Mouse (Mus musculus): ENCODE measurements at regions not wholly inside any gene's neighbourhood (a gene's known extent, or its start where the extent isn't known, plus 50 kb on each side); places are given as distances from the start of the nearest gene placed in this dataset.

GRCm38 (mm10) chrX:11082845-11083244, 216.2 kb upstream of the H2al1a start:
- Histone ChIP-seq H3K9me3 (ENCODE audit: control insufficient read depth, low read length) (no peaks in the 10 kb centered on the region), H3K27ac (ENCODE audit: low read length) (no peak overlapping the region), H3K27me3 (ENCODE audit: control insufficient read depth, insufficient read depth, low read depth, low read length) (no peaks in the 10 kb centered on the region), H3K4me2 (ENCODE audit: low read depth, low read length) (no peak overlapping the region), H3K36me3 (ENCODE audit: control insufficient read depth, insufficient read depth, low read length) (no peaks in the 10 kb centered on the region), H3K4me1 (replicated peaks; ENCODE audit: control insufficient read depth, insufficient read depth, low read length) (no peaks in the 10 kb centered on the region), H3K4me3 (ENCODE audit: low read length) (no peak overlapping the region), H3K9ac (ENCODE audit: low read length) (no peak overlapping the region)
- ATAC-seq (ENCODE audit: low read depth): no peak
- WGBS: 67% methylated on average over 3 of the region's 3 CpGs

GRCm38 (mm10) chrX:11086257-11087072, 212.6 kb upstream of the H2al1a start:
- no peak overlapping the region for H3K9ac ChIP-seq (ENCODE audit: low read length)
- peak; percentile 59 for ATAC-seq (ENCODE audit: low read depth)
- no peak overlapping the region for H3K4me2 ChIP-seq (ENCODE audit: low read depth, low read length)
- WGBS: 57% methylated on average over 7 of the region's 7 CpGs
- no peaks in the 10 kb centered on the region for H3K9me3 ChIP-seq (ENCODE audit: control insufficient read depth, low read length)
- no peak overlapping the region for H3K4me3 ChIP-seq (ENCODE audit: low read length)
- no peaks in the 10 kb centered on the region for H3K27me3 ChIP-seq (ENCODE audit: control insufficient read depth, insufficient read depth, low read depth, low read length)
- peak overlapping the region; percentile 56 for H3K27ac ChIP-seq (ENCODE audit: low read length)
- no peaks in the 10 kb centered on the region for H3K36me3 ChIP-seq (ENCODE audit: control insufficient read depth, insufficient read depth, low read length)
- H3K4me1 ChIP-seq (replicated peaks; ENCODE audit: control insufficient read depth, insufficient read depth, low read length): no peaks in the 10 kb centered on the region

GRCm38 (mm10) chrX:11087913-11088312, 211.1 kb upstream of the H2al1a start:
- ATAC-seq (ENCODE audit: low read depth): peak; percentile 34; the same call in 1 of the 2 replicates
- Histone ChIP-seq H3K4me1 (replicated peaks; ENCODE audit: control insufficient read depth, insufficient read depth, low read length) (no peaks in the 10 kb centered on the region), H3K4me2 (ENCODE audit: low read depth, low read length) (peak overlapping the region; percentile 40), H3K36me3 (ENCODE audit: control insufficient read depth, insufficient read depth, low read length) (no peaks in the 10 kb centered on the region), H3K4me3 (ENCODE audit: low read length) (peak overlapping the region; percentile 8; the same call in 1 of the 2 replicates), H3K27me3 (ENCODE audit: control insufficient read depth, insufficient read depth, low read depth, low read length) (no peaks in the 10 kb centered on the region), H3K27ac (ENCODE audit: low read length) (no peak overlapping the region), H3K9me3 (ENCODE audit: control insufficient read depth, low read length) (no peaks in the 10 kb centered on the region), H3K9ac (ENCODE audit: low read length) (no peak overlapping the region)
- 27% methylated on average over 13 of the region's 14 CpGs for WGBS

GRCm38 (mm10) chrX:11088506-11088905, 210.6 kb upstream of the H2al1a start:
- Histone ChIP-seq H3K4me2 (ENCODE audit: low read depth, low read length) (peak overlapping the region; percentile 40; the same call in 1 of the 2 replicates), H3K27me3 (ENCODE audit: control insufficient read depth, insufficient read depth, low read depth, low read length) (no peaks in the 10 kb centered on the region), H3K4me3 (ENCODE audit: low read length) (no peak overlapping the region), H3K4me1 (replicated peaks; ENCODE audit: control insufficient read depth, insufficient read depth, low read length) (no peaks in the 10 kb centered on the region), H3K36me3 (ENCODE audit: control insufficient read depth, insufficient read depth, low read length) (no peaks in the 10 kb centered on the region), H3K9me3 (ENCODE audit: control insufficient read depth, low read length) (no peaks in the 10 kb centered on the region), H3K27ac (ENCODE audit: low read length) (no peak overlapping the region), H3K9ac (ENCODE audit: low read length) (no peak overlapping the region)
- no peak for ATAC-seq (ENCODE audit: low read depth)
- 40% methylated on average over 10 of the region's 10 CpGs for WGBS

- no peaks in the 10 kb centered on the region for H3K27me3 ChIP-seq (ENCODE audit: control insufficient read depth, insufficient read depth, low read depth, low read length)
- no peaks in the 10 kb centered on the region for H3K9me3 ChIP-seq (ENCODE audit: control insufficient read depth, low read length)
- H3K36me3 ChIP-seq (ENCODE audit: control insufficient read depth, insufficient read depth, low read length): no peaks in the 10 kb centered on the region
- H3K4me2 ChIP-seq (ENCODE audit: low read depth, low read length): no peak overlapping the region
- peak; percentile 61; the same call in 1 of the 2 replicates for ATAC-seq (ENCODE audit: low read depth)
- H3K27ac ChIP-seq (ENCODE audit: low read length): no peak overlapping the region
- H3K9ac ChIP-seq (ENCODE audit: low read length): no peak overlapping the region
- H3K4me1 ChIP-seq (replicated peaks; ENCODE audit: control insufficient read depth, insufficient read depth, low read length): no peaks in the 10 kb centered on the region
- 35% methylated on average over 7 of the region's 7 CpGs for WGBS
- no peak overlapping the region for H3K4me3 ChIP-seq (ENCODE audit: low read length)
Observed at GRCm38 (mm10) chrX:11090432-11090831, 208.6 kb upstream of the H2al1a start.

GRCm38 (mm10) chrX:11097581-11098254, 201.3 kb upstream of the H2al1a start:
- no peaks in the 10 kb centered on the region for H3K36me3 ChIP-seq (ENCODE audit: control insufficient read depth, insufficient read depth, low read length)
- no peak overlapping the region for H3K4me3 ChIP-seq (ENCODE audit: low read length)
- no peaks in the 10 kb centered on the region for H3K4me1 ChIP-seq (replicated peaks; ENCODE audit: control insufficient read depth, insufficient read depth, low read length)
- H3K27ac ChIP-seq (ENCODE audit: low read length): no peak overlapping the region
- H3K9me3 ChIP-seq (ENCODE audit: control insufficient read depth, low read length): no peaks in the 10 kb centered on the region
- ATAC-seq (ENCODE audit: low read depth): peak; percentile 56; the same call in 1 of the 2 replicates
- WGBS: 41% methylated on average over 9 of the region's 9 CpGs
- no peak overlapping the region for H3K4me2 ChIP-seq (ENCODE audit: low read depth, low read length)
- H3K9ac ChIP-seq (ENCODE audit: low read length): no peak overlapping the region
- no peaks in the 10 kb centered on the region for H3K27me3 ChIP-seq (ENCODE audit: control insufficient read depth, insufficient read depth, low read depth, low read length)

- Histone ChIP-seq H3K9me3 (ENCODE audit: control insufficient read depth, low read length) (no peaks in the 10 kb centered on the region), H3K4me1 (replicated peaks; ENCODE audit: control insufficient read depth, insufficient read depth, low read length) (no peaks in the 10 kb centered on the region), H3K27ac (ENCODE audit: low read length) (no peak overlapping the region), H3K4me3 (ENCODE audit: low read length) (no peak overlapping the region), H3K4me2 (ENCODE audit: low read depth, low read length) (no peak overlapping the region), H3K36me3 (ENCODE audit: control insufficient read depth, insufficient read depth, low read length) (no peaks in the 10 kb centered on the region), H3K27me3 (ENCODE audit: control insufficient read depth, insufficient read depth, low read depth, low read length) (no peaks in the 10 kb centered on the region), H3K9ac (ENCODE audit: low read length) (no peak overlapping the region)
- WGBS: 39% methylated on average over 4 of the region's 4 CpGs
- no peak for ATAC-seq (ENCODE audit: low read depth)
Observed at GRCm38 (mm10) chrX:11098366-11098765, 200.7 kb upstream of the H2al1a start.

GRCm38 (mm10) chrX:11099146-11100087, 199.6 kb upstream of the H2al1a start:
- Histone ChIP-seq H3K27me3 (ENCODE audit: control insufficient read depth, insufficient read depth, low read depth, low read length) (no peaks in the 10 kb centered on the region), H3K9me3 (ENCODE audit: control insufficient read depth, low read length) (no peaks in the 10 kb centered on the region), H3K4me1 (replicated peaks; ENCODE audit: control insufficient read depth, insufficient read depth, low read length) (no peaks in the 10 kb centered on the region), H3K4me3 (ENCODE audit: low read length) (no peak overlapping the region), H3K9ac (ENCODE audit: low read length) (no peak overlapping the region), H3K36me3 (ENCODE audit: control insufficient read depth, insufficient read depth, low read length) (no peaks in the 10 kb centered on the region), H3K27ac (ENCODE audit: low read length) (no peak overlapping the region), H3K4me2 (ENCODE audit: low read depth, low read length) (no peak overlapping the region)
- no peak for ATAC-seq (ENCODE audit: low read depth)
- WGBS: 66% methylated on average over 13 of the region's 13 CpGs

- Histone ChIP-seq H3K9me3 (ENCODE audit: control insufficient read depth, low read length) (no peaks in the 10 kb centered on the region), H3K9ac (ENCODE audit: low read length) (no peak overlapping the region), H3K27me3 (ENCODE audit: control insufficient read depth, insufficient read depth, low read depth, low read length) (no peaks in the 10 kb centered on the region), H3K4me1 (replicated peaks; ENCODE audit: control insufficient read depth, insufficient read depth, low read length) (no peaks in the 10 kb centered on the region), H3K36me3 (ENCODE audit: control insufficient read depth, insufficient read depth, low read length) (no peaks in the 10 kb centered on the region), H3K4me3 (ENCODE audit: low read length) (no peak overlapping the region), H3K4me2 (ENCODE audit: low read depth, low read length) (no peak overlapping the region), H3K27ac (ENCODE audit: low read length) (no peak overlapping the region)
- 35% methylated on average over 3 of the region's 3 CpGs for WGBS
- no peak for ATAC-seq (ENCODE audit: low read depth)
Observed at GRCm38 (mm10) chrX:11100935-11101334, 198.1 kb upstream of the H2al1a start.

Data from lung, embryonic 16.5 days (tissue).